Comparison of ENCODE assay signal across 17 mouse cellular contexts in the genomic region with DNA sequence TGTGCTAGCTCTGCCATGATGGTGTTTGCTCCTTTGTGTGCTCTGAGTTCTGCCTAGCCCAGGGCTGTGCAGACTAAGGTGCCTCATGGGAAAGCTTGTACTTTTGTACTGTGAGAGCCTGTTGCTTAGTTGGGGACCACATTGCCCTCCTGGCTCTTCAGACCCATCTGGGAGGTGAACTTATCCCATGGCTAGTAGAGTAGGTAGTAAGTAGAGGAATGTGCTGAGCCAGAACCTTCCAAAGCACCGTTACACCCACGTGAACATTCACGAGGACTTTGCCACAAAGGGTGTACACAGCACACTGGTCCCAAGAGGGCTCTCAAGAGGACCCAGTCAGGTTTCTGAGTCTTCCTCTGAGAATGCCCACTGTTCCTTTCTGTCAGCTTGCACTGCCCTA. TPM values are rescaled to one million over a fixed set of nuclear protein-coding genes. Genes with fewer than 3 reads are reported as not detected.
DNase-seq lines count a peak whose midpoint lies in the region; ATAC-seq lines count a peak whose summit lies in the region.
"Had no signal": no experiment of that assay in that cellular context is flagged by ENCODE, and none has a peak within 500 bp of the region (broad histone marks: within the 10 kb centered on the region; RNA-seq: fewer than 3 reads in every experiment).

No protein-coding gene starts in this region.

- no peak overlapping the region for H3K27ac ChIP-seq in kidney, embryonic 16.5 days (ENCODE audit: low read length)
- 0 out of 2 replicates have a peak overlapping the region, but pooled peaks have one; percentile 6 for H3K27ac ChIP-seq in liver, embryonic 15.5 days (replicated peaks)
- H3K27ac ChIP-seq in stomach, embryonic 15.5 days: peak overlapping the region; percentile 46; the same call in 1 of the 2 replicates
- H3K27ac ChIP-seq: embryonic facial prominence, embryonic 15.5 days; lung, embryonic 15.5 days; macrophage; neural tube, embryonic 12.5 days had no signal

- H3K27me3 ChIP-seq in kidney, embryonic 16.5 days (ENCODE audit: insufficient read depth, low read length): no peaks in the 10 kb centered on the region
- H3K27me3 ChIP-seq in liver, embryonic 15.5 days: no peaks in the 10 kb centered on the region
- H3K27me3 ChIP-seq in stomach, embryonic 15.5 days (replicated peaks): no peaks in the 10 kb centered on the region
- H3K27me3 ChIP-seq: embryonic facial prominence, embryonic 15.5 days; lung, embryonic 15.5 days; neural tube, embryonic 12.5 days had no signal

- peaks cover 49% of the 10 kb centered on the region for H3K4me1 ChIP-seq in kidney, embryonic 16.5 days (ENCODE audit: insufficient read depth, low read length)
- peaks cover 75% of the 10 kb centered on the region for H3K4me1 ChIP-seq in liver, embryonic 15.5 days (replicated peaks)
- peaks cover 51% of the 10 kb centered on the region for H3K4me1 ChIP-seq in stomach, embryonic 15.5 days

- WGBS in kidney, embryonic 16.5 days: 62% methylated on average over 3 of the region's 3 CpGs
- WGBS in liver, embryonic 15.5 days (ENCODE audit: insufficient replicate concordance): 72% methylated on average over 3 of the region's 3 CpGs
- WGBS in stomach, embryonic 15.5 days: 75% methylated on average over 3 of the region's 3 CpGs

- DNase-seq in kidney, adult 18-20 months: peak; percentile 45
- no peak for DNase-seq in liver
- peak; percentile 57 to 78 for DNase-seq in kidney, postnatal 25 days
- DNase-seq in thymus, postnatal 36 days: no peak
- DNase-seq: cerebellum, adult 18-20 months; cerebellum, postnatal 36 days; gastrocnemius, postnatal 14 days; spleen, adult 18-20 months had no signal

- H3K9me3 ChIP-seq in kidney, embryonic 16.5 days (ENCODE audit: low read length): no peaks in the 10 kb centered on the region
- H3K9me3 ChIP-seq in liver, embryonic 15.5 days (replicated peaks): no peaks in the 10 kb centered on the region
- H3K9me3 ChIP-seq in stomach, embryonic 15.5 days: no peaks in the 10 kb centered on the region
- H3K9me3 ChIP-seq: embryonic facial prominence, embryonic 15.5 days; lung, embryonic 15.5 days; midbrain, embryonic 10.5 days; neural tube, embryonic 12.5 days had no signal

- H3K4me2 ChIP-seq in kidney, embryonic 16.5 days (replicated peaks; ENCODE audit: low read depth, low read length): no peak overlapping the region
- no peak overlapping the region for H3K4me2 ChIP-seq in liver, embryonic 15.5 days
- no peak overlapping the region for H3K4me2 ChIP-seq in stomach, embryonic 15.5 days
- H3K4me2 ChIP-seq: embryonic facial prominence, embryonic 15.5 days; lung, embryonic 15.5 days; neural tube, embryonic 12.5 days had no signal

- ATAC-seq in kidney, embryonic 16.5 days (ENCODE audit: low FRiP score, low TSS enrichment): no peak
- no peak for ATAC-seq in liver, embryonic 15.5 days (ENCODE audit: insufficient read depth)
- ATAC-seq in stomach, embryonic 15.5 days (ENCODE audit: insufficient read depth, low FRiP score, low read depth): no peak
- ATAC-seq: hindbrain, embryonic 16.5 days had no signal

- H3K4me3 ChIP-seq in kidney, embryonic 16.5 days (ENCODE audit: low read length): no peak overlapping the region
- no peak overlapping the region for H3K4me3 ChIP-seq in liver, embryonic 15.5 days (replicated peaks)
- no peak overlapping the region for H3K4me3 ChIP-seq in stomach, embryonic 15.5 days (replicated peaks)
- H3K4me3 ChIP-seq: embryonic facial prominence, embryonic 15.5 days; lung, embryonic 15.5 days; midbrain, embryonic 10.5 days; neural tube, embryonic 12.5 days had no signal

- H3K36me3 ChIP-seq in kidney, embryonic 16.5 days (ENCODE audit: insufficient read depth, low read length): peaks cover 4% of the 10 kb centered on the region; the same call in 1 of the 2 replicates
- peaks cover 21% of the 10 kb centered on the region; the same call in 1 of the 2 replicates for H3K36me3 ChIP-seq in liver, embryonic 15.5 days (replicated peaks)
- H3K36me3 ChIP-seq in stomach, embryonic 15.5 days: no peaks in the 10 kb centered on the region
- H3K36me3 ChIP-seq: lung, embryonic 15.5 days had no signal

- H3K9ac ChIP-seq in kidney, embryonic 16.5 days (replicated peaks; ENCODE audit: low read length): no peak overlapping the region
- H3K9ac ChIP-seq in liver, embryonic 15.5 days: no peak overlapping the region
- H3K9ac ChIP-seq in stomach, embryonic 15.5 days: no peak overlapping the region
- H3K9ac ChIP-seq: embryonic facial prominence, embryonic 15.5 days; lung, embryonic 15.5 days; neural tube, embryonic 12.5 days had no signal

RNA-seq across cellular contexts. Expression of a gene that starts 48.1 kb away (rescaled TPM):
- 66.4 and 79.4 TPM in 2 replicates for polyA plus RNA-seq in kidney, embryonic 16.5 days (2015; fragmentation: Nextera tagmentation; extraction: Ambion mirVana)
- polyA plus RNA-seq in liver, embryonic 15.5 days (2015; fragmentation: Nextera tagmentation; extraction: Ambion mirVana): 45.7 and 50.5 TPM in 2 replicates
- polyA plus RNA-seq in stomach, embryonic 15.5 days (2015; fragmentation: Nextera tagmentation; extraction: Ambion mirVana): 92.4 and 98.5 TPM in 2 replicates

Comparison
In these comparisons a context has a peak if more than half of its experiments do, and no peak if none do; other contexts are left out.
1. DNase-seq: peak in kidney, adult 18-20 months (single experiment) and kidney, postnatal 25 days (2 of 2); none in liver (single experiment) and thymus, postnatal 36 days (0 of 2).